Mouse (Mus musculus): ENCODE measurements around the gene Ssbp4.

Gene Ssbp4

GRCm38 (mm10) chr8:70558983-70559382 is 49.7 kb downstream of the Ssbp4 start:
- DNase-seq (ENCODE audit: low read depth in 1 of 2, low spot score in 2 of 2): no peak

- DNase-seq (ENCODE audit: low read depth in 1 of 2, low spot score in 2 of 2): no peak
Observed at GRCm38 (mm10) chr8:70558334-70558733, 50.3 kb downstream of the Ssbp4 start.

GRCm38 (mm10) chr8:70555079-70555747 is 53.5 kb downstream of the Ssbp4 start:
- DNase-seq (ENCODE audit: low read depth in 1 of 2, low spot score in 2 of 2): no peak

- DNase-seq (ENCODE audit: low read depth in 1 of 2, low spot score in 2 of 2): no peak
Observed at GRCm38 (mm10) chr8:70553740-70554139, 54.9 kb downstream of the Ssbp4 start.

GRCm38 (mm10) chr8:70552836-70553235 is 55.8 kb downstream of the Ssbp4 start:
- DNase-seq (ENCODE audit: low read depth in 1 of 2, low spot score in 2 of 2): no peak

- no peak for DNase-seq (ENCODE audit: low read depth in 1 of 2, low spot score in 2 of 2)
Observed at GRCm38 (mm10) chr8:70551558-70552161, 57.0 kb downstream of the Ssbp4 start.

GRCm38 (mm10) chr8:70549412-70550184 is 59.1 kb downstream of the Ssbp4 start:
- no peak for DNase-seq (ENCODE audit: low read depth in 1 of 2, low spot score in 2 of 2)

- DNase-seq (ENCODE audit: low read depth in 1 of 2, low spot score in 2 of 2): no peak
Observed at GRCm38 (mm10) chr8:70547762-70548161, 60.9 kb downstream of the Ssbp4 start.

All from monocyte, adult 2 months (primary cell).